Mouse (Mus musculus) bone marrow macrophage, adult 2 months (primary cell): ENCODE results near the gene Uchl4.

ENCODE experiments used
- CTCF ChIP-seq: IDR thresholded peaks from 2 replicates; pipeline ENCODE4 v1.5.1; 2012; ENCODE audit warnings: low read depth, mild to moderate bottlenecking, low read length, moderate library complexity
- POLR2A ChIP-seq: IDR thresholded peaks from 2 replicates; pipeline ENCODE4 v1.6.1; 2012; ENCODE audit warnings: mild to moderate bottlenecking, low read depth, low read length, borderline replicate concordance

DNA sequence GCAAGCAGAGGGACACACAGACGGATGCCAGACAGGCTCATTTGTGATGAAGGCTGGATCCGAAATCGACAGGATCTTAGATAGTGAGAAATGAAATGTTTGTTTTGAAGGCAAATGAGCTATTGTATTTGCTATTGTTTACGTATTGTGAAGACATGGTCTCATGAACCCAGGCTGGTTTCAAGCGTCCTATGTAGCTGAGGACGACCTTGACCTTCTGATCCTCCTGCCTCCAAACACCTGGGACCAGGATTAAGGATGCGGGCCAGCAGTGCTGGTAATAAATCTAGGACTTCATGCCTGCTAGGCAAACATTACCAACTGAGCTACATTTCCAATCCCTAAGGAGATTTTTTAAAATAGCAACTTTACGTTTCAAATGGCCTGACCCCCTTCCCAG, 37.5 kb upstream of the Uchl4 start:
- TF ChIP-seq POLR2A (no peak), CTCF (no peak)
